Mouse (Mus musculus) cerebellum, postnatal 25 days (tissue): ENCODE results near the gene Agbl1.
"Not testable (repeated sequence)": the region's sequence is repeated elsewhere in the genome, so short reads cannot be mapped to it uniquely, and the experiment has no call there.

Experiments used
- DNase-seq, 2 experiments: peaks; one replicate each; pipeline ENCODE4 v3.0.0; 2021; ENCODE audit warnings: mixed read lengths in 2 of 2

Gene Agbl1

GRCm38 (mm10) chr7:76229311-76229937 lies at the start of gene Agbl1:
Gene Agbl1 (plus strand): TSS chr7:76229887.
- DNase-seq = no peak

DNA sequence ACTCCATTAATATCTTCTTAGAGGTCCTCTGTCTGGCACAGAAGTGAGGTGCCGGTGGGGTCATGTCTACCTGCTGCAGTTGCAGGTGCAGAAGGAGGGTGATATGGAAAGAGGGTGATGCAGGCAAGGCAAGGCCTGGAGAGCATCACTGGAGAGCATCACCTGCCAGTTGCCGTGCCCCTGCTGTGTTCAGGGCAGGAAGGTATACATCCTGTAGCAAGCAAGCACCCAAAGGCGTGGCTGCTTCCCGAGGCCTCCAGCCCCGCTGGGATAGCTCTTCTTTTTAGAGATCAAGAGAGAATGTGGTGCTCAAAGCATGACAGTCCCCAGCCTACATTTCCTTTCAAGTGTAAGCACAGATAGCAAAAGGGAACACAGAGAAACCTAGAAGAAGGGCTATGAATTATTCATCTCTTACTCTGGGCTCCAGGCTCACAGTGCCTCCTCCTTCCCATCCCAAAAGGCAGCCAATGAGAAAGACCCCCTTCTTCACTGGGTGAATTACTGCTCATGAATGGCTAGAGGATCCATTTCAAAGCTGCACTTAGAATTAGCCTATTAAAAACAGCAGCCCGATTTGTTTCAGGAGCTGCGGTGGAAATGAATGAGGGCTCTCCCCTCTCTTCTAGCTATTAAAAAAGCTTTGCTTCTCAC lies 44.6 kb upstream of the Agbl1 start:
- DNase-seq = no peak

GRCm38 (mm10) chr7:76185681-76186121 lies 44.0 kb upstream of the Agbl1 start:
- DNase-seq = no peak

- DNase-seq = no peak
Observed at GRCm38 (mm10) chr7:76218546-76218945, 11.1 kb upstream of the Agbl1 start.

GRCm38 (mm10) chr7:76219797-76220469 lies 9.8 kb upstream of the Agbl1 start:
- DNase-seq = no peak

DNA sequence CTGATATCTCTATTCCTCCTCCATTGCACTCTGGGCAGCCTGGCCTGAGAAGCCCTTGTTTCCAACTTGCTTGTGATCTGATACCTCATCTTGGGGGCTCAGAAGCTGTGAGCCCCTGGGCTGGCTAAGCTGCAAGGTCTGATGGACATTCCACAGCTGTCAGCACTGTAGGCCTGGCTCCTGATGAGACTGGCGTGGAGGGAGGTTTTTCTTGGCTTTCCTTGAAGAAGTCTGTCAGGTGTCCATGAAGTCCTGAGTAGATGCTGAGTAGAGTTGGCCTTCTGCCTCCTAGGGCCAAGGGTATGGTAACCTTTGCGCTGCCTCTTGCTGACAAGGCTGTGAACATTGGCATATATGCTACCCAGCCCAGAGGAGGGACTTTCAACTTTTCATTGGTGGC lies 7.0 kb upstream of the Agbl1 start:
- DNase-seq = no peak

GRCm38 (mm10) chr7:76228881-76229280 lies 806 bp upstream of the Agbl1 start:
- no peak for DNase-seq

- no peak for DNase-seq
Observed at GRCm38 (mm10) chr7:76234321-76234720, 4.6 kb downstream of the Agbl1 start.

- no peak for DNase-seq
Observed at GRCm38 (mm10) chr7:76237497-76237896, 7.8 kb downstream of the Agbl1 start.

DNA sequence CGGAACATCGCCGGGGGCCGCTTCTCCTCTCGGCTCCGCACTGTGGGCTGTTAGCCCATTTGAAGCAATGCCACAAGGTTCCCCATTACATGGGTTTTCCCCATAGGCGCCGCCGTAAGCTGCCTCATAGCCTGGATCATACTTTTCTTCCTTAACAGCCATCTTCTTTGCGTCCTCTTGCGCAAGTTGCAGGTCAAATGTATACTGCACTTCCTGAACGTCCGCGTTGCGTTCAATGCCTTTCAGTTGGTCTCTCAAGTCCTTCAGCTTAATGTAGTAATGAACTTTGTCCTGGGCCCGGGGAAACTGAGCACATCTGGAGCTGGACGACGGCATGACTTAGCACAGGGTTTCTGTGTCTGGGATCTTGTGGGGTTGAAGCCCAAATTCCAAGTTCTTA lies 15.2 kb downstream of the Agbl1 start:
- DNase-seq = not testable (repeated sequence)

DNA sequence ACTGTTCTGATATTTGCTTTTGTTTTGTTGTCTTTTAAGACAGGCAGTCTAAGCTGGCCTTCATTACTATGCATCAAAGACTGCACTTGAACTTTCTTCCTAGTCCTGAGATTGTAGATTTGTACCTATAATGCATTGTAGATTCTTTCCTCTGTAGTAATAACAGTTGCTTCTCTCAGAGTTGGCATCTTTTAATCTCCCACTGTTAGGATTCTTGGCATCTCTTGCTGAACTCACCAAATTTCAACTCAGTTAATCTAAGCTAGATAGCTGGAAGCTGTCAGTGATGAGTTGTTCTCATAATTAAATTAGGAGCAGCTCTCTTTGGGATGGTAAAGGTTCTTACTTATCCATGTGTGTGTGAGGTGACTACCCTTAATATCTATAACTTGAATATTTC lies 45.4 kb downstream of the Agbl1 start:
- DNase-seq = no peak

DNA sequence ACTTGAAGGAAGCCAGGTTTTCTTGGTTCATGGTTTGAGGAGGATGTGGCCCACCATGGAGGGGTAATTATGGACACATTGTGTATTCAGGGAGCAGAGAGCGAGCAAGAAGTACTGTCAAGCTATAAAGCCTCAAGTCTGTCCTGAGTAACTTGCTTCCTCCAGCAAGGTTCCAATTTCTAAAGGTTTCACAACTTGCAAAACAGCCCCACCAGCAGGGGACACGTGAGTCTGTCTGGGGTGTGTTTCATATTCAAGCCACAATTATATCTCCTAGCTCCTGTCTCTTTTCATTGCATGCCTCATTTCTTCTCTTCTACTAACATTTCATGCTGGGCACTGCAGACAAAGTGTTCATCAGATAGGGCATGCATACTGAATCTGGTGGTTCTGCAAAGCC lies 53.1 kb downstream of the Agbl1 start:
- DNase-seq = no peak

DNA sequence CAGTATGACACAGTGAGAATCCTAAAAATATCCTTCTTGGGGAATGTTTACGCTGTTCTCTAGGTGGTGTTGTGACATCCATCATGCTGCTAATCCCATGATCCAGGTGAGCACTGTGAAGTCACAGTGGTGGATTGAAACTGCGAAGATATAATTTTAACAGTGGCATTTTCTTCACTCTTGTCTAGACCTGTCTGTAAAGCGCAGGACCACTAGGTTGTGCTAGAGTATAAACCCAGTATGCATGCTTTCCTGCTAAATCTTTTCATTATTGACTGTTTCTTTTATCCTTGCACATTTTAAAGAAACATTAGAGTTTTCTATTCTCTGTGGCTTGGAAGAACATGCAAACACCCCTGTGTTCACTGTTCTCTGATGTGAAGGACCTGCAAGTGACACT lies 57.8 kb downstream of the Agbl1 start:
- no peak for DNase-seq

DNA sequence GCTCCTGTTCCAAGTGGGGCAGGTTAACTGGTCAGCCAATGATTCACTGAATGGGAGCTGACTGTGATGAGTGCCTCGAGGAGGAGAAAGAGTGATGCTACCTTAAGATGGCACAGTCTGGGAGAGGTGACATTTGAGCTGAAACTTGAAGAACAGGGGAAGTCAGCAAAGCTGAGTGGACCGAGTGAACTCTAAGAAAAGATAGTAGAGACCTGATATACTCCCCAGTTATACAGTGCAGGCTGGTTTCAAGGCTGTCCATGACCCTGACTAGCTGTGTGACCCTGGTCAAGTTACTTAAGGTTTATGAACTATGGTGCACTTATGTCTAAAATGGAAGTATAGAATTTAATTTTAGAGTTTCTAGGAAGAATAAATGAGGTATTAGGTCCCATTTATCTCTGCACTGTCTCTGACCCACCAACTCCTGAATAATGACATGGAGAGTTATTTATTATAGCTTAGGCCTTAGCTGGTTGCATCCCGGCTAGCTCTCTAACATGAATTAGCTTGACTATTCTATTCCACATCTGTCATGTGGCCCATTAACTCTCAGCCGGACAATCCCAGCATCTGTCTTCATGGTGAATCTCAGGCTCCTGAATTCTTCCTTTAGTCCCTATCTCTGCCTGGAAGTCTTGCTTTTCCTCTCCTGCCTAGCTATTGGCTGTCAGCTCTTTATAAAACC lies 92.3 kb downstream of the Agbl1 start:
- no peak for DNase-seq

- DNase-seq = no peak
Observed at GRCm38 (mm10) chr7:76326091-76326490, 96.4 kb downstream of the Agbl1 start.

GRCm38 (mm10) chr7:76339308-76339707 lies 109.6 kb downstream of the Agbl1 start:
- no peak for DNase-seq

- DNase-seq = no peak
Observed at GRCm38 (mm10) chr7:76341601-76342000, 111.9 kb downstream of the Agbl1 start.

DNA sequence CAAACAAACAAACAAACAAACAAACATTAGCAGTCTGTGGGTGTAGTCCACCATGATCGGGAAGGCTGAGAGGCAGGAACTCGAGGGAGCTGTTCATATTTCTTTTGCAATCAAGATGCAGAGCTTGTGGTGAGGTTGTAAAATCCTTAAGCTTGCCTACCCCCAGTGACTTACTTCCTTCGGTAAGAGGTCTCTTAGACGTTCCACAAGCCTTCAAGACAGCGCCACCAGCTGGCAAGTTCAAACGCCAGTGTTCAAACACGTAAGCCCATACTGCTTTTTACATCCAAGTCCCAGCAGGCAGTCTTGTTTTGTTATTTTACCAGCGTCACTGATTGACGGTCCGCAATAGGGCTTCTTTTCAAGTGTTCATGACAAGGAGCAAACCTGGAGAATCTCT lies 123.8 kb downstream of the Agbl1 start:
- peak in 1 of 2 experiments; percentile 14 for DNase-seq

DNA sequence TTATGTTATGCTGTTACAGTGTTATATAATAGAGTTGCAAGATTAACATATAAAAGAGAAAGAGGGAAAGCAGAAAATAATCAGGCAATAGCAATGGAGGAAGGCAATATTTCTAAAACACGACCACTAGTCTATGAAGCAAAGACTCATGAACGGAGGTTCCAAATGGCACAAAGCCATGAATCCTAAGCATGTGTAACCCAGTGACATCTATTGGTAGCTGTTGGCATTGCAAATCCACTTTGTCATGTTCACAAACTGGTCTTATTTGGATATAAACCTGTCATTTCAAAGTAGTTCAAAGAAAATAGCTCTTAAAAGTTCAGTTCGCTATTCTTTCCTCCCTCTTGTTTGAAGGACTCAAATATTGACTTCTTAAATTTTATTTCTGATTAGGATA lies 124.8 kb downstream of the Agbl1 start:
- peak in 1 of 2 experiments; percentile 38 for DNase-seq

- no peak for DNase-seq
Observed at GRCm38 (mm10) chr7:76371269-76371668, 141.6 kb downstream of the Agbl1 start.

GRCm38 (mm10) chr7:76379493-76379892 lies 149.8 kb downstream of the Agbl1 start:
- DNase-seq = no peak

GRCm38 (mm10) chr7:76381986-76382385 lies 152.3 kb downstream of the Agbl1 start:
- DNase-seq = no peak

DNA sequence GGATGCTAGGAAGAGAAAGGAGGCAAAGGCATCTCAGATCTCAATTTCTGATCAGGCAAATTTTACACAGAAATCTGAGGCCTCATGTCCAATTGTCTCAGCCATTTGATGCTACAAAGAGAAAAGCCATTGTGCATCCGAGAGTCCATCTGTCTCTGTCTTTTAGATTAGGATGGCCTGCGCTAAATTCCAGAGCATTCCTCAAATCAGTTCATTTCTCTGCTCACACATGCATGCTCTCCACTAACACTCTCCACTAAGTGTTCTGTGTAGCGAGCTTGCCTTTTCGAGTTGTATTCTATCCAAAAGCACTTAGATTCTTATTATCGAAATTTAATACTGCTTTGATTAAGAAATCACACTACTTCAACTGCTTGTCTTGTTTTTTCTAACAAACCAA lies 159.6 kb downstream of the Agbl1 start:
- no peak for DNase-seq
